Mouse (Mus musculus) liver, postnatal 0 days (tissue): ENCODE measurements around the gene H2-Q2.

Experiments
- CTCF ChIP-seq: sonication (generic); IDR thresholded peaks from 2 replicates; pipeline ENCODE4 v1.5.1; 2016; ENCODE audit warnings: antibody characterized with exemption, low read depth
- EP300 ChIP-seq: IDR thresholded peaks from 2 replicates; pipeline ENCODE4 v1.6.1; 2016; ENCODE audit warnings: antibody characterized with exemption, low read depth, mild to moderate bottlenecking

DNA sequence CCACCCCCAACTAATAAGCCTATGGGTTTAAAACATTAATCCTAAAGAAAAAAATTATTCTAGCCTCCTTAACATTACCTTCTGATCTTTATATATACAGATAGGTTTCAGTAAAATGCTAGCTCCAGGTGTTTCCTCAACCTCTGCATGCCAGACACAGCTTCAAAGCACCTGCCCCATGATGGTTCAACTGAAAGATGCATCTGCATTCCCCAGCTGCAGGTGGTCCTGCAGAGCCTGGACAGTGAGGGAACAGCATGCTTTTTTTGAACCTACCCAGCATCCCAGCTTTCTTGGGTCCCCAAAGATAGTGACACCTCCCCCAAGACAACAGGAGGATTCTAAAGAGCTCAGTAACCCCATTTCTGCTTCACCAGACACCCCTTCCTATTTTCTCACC lies 23.4 kb upstream of the H2-Q2 start:
- no peak for TF ChIP-seq CTCF
- no peak for TF ChIP-seq EP300
